Mouse (Mus musculus): ENCODE results near the gene Gm10190. TPM values are rescaled to one million over a fixed set of nuclear protein-coding genes. Genes with fewer than 3 reads are reported as not detected.
"Not testable (repeated sequence)": the region's sequence is repeated elsewhere in the genome, so short reads cannot be mapped to it uniquely, and the experiment has no call there.

The Gm10190 gene
- polyA plus RNA-seq, 1 experiment from 2014 or later = not detected

DNA sequence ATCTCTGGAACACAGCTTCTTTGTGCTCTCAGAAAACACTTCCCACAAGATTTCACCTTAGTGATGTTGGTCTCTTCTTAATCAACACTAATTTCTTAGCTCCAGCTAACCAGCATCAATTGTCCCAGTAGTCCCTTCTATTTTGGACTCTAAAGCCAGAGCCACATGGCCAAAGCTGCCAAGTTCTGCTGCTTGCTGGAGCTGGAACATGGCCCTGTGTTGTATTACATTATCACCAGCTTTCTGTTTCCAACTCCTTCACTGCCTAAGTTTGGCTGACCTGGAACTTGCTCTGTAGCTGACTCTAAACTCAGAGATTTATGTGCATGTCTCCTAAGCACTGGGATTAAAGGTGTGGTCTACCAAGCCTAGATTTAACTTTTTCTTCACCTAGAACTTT is 5.0 kb upstream of the Gm10190 start:
- not testable (repeated sequence) for H3K36me3 ChIP-seq (ENCODE audit: control insufficient read depth, insufficient read depth); H3K4me1 ChIP-seq (ENCODE audit: control insufficient read depth, low read depth, low read length); H3K9me3 ChIP-seq (replicated peaks; ENCODE audit: control insufficient read depth, low read length); H3K27ac ChIP-seq (ENCODE audit: low read length); H3K4me2 ChIP-seq (ENCODE audit: low read depth, low read length); ATAC-seq (ENCODE audit: low read depth); H3K4me3 ChIP-seq (ENCODE audit: low read depth, low read length); H3K27me3 ChIP-seq (ENCODE audit: control insufficient read depth, insufficient read depth, low read depth, low read length); H3K9ac ChIP-seq (ENCODE audit: low read depth, low read length)

DNA sequence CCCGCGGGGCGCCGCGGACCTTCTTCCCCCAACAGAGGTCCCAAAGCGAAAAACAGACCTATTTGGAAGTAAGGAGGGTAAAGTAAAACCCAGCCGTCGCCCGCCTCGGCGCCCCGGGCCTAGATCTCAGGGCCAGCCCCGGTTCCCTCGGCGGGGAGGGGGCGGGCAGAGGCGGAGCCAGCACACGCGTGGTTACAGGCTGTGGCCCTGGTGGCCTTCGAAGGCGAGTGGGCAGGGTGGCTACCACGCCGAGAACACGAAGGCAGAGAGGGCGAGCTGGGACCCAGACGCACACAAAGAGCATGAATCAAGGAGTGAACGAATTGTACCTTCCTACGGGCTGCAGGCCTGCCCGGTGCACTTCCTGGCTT is 370 bp upstream of the Gm10190 start:
- Histone ChIP-seq H3K9me3 (replicated peaks; ENCODE audit: control insufficient read depth, low read length) (no peaks in the 10 kb centered on the region), H3K4me3 (ENCODE audit: low read depth, low read length) (peak overlapping the region; percentile 54), H3K36me3 (ENCODE audit: control insufficient read depth, insufficient read depth) (no peaks in the 10 kb centered on the region), H3K4me1 (ENCODE audit: control insufficient read depth, low read depth, low read length) (no peaks in the 10 kb centered on the region), H3K9ac (ENCODE audit: low read depth, low read length) (peak overlapping the region; percentile 52; the same call in 1 of the 2 replicates), H3K27ac (ENCODE audit: low read length) (no peak overlapping the region), H3K27me3 (ENCODE audit: control insufficient read depth, insufficient read depth, low read depth, low read length) (peaks cover 18% of the 10 kb centered on the region), H3K4me2 (ENCODE audit: low read depth, low read length) (peak overlapping the region; percentile 82)
- 20% methylated on average over 29 of the region's 29 CpGs for WGBS (ENCODE audit: insufficient replicate concordance)
- peak; percentile 22 for ATAC-seq (ENCODE audit: low read depth)

- Histone ChIP-seq H3K27me3 (ENCODE audit: control insufficient read depth, insufficient read depth, low read depth, low read length) (peaks cover 13% of the 10 kb centered on the region), H3K4me1 (ENCODE audit: control insufficient read depth, low read depth, low read length) (no peaks in the 10 kb centered on the region), H3K27ac (ENCODE audit: low read length) (no peak overlapping the region), H3K9ac (ENCODE audit: low read depth, low read length) (no peak overlapping the region), H3K9me3 (replicated peaks; ENCODE audit: control insufficient read depth, low read length) (no peaks in the 10 kb centered on the region), H3K4me3 (ENCODE audit: low read depth, low read length) (no peak overlapping the region), H3K4me2 (ENCODE audit: low read depth, low read length) (no peak overlapping the region), H3K36me3 (ENCODE audit: control insufficient read depth, insufficient read depth) (no peaks in the 10 kb centered on the region)
- 60% methylated on average over 9 of the region's 9 CpGs for WGBS (ENCODE audit: insufficient replicate concordance)
- ATAC-seq (ENCODE audit: low read depth) = no peak
These were observed 4.7 kb downstream of the Gm10190 start for GRCm38 (mm10) chr17:80368606-80369005.

DNA sequence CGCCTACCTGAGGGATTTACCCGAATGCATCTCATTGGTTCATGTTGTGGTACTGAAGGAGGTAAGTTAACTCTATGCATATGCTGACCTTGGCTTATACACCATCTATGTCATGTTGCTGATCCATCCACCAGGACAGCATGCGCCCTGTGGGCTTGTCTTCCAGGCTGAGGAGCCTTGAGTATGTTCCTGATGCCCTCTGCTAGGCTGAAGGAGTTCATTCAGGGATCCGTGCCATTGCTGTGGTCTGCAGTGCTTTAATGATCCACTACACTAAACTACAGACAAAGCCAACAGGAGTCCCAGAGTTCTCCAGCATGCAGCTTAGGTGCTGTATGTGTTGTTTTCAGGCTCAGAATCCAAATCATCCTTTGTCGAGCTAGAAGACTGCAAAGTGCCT is 6.1 kb downstream of the Gm10190 start:
- Histone ChIP-seq H3K27ac (ENCODE audit: low read length) (no peak overlapping the region), H3K36me3 (ENCODE audit: control insufficient read depth, insufficient read depth) (no peaks in the 10 kb centered on the region), H3K9ac (ENCODE audit: low read depth, low read length) (no peak overlapping the region), H3K4me2 (ENCODE audit: low read depth, low read length) (no peak overlapping the region), H3K27me3 (ENCODE audit: control insufficient read depth, insufficient read depth, low read depth, low read length) (peaks cover under 1% of the 10 kb centered on the region), H3K4me3 (ENCODE audit: low read depth, low read length) (no peak overlapping the region), H3K4me1 (ENCODE audit: control insufficient read depth, low read depth, low read length) (no peaks in the 10 kb centered on the region), H3K9me3 (replicated peaks; ENCODE audit: control insufficient read depth, low read length) (no peaks in the 10 kb centered on the region)
- ATAC-seq (ENCODE audit: low read depth) = no peak
- 61% methylated on average over 5 of the region's 5 CpGs for WGBS (ENCODE audit: insufficient replicate concordance)

DNA sequence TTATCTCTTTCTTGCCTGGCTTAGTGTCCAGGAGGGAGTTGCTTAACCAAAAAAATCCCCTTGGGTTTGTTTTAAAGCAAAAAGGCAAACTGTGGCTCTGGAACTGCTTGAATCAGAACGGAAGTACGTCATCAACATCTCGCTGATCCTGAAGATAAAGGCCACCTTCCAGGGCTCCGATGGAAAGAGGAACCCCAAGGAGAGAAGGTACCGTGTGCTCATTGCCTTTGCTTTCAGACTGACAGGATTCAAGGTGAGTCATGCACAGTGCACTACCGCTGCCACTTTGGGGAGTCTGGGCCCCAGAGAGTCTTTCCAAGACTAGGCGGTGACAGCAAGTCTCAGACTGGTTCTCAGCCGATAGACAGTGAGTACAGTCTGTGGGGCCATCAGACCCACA is 13.1 kb downstream of the Gm10190 start:
- no peak overlapping the region for H3K9ac ChIP-seq (ENCODE audit: low read depth, low read length)
- no peaks in the 10 kb centered on the region for H3K4me1 ChIP-seq (ENCODE audit: control insufficient read depth, low read depth, low read length)
- H3K4me2 ChIP-seq (ENCODE audit: low read depth, low read length) = no peak overlapping the region
- no peaks in the 10 kb centered on the region for H3K9me3 ChIP-seq (replicated peaks; ENCODE audit: control insufficient read depth, low read length)
- no peak for ATAC-seq (ENCODE audit: low read depth)
- H3K4me3 ChIP-seq (ENCODE audit: low read depth, low read length) = no peak overlapping the region
- H3K27me3 ChIP-seq (ENCODE audit: control insufficient read depth, insufficient read depth, low read depth, low read length) = no peaks in the 10 kb centered on the region
- H3K36me3 ChIP-seq (ENCODE audit: control insufficient read depth, insufficient read depth) = no peaks in the 10 kb centered on the region
- WGBS (ENCODE audit: insufficient replicate concordance) = 59% methylated on average over 8 of the region's 8 CpGs
- H3K27ac ChIP-seq (ENCODE audit: low read length) = no peak overlapping the region

GRCm38 (mm10) chr17:80347234-80347633 is 26.1 kb downstream of the Gm10190 start:
- no peaks in the 10 kb centered on the region for H3K27me3 ChIP-seq (ENCODE audit: control insufficient read depth, insufficient read depth, low read depth, low read length)
- no peak for ATAC-seq (ENCODE audit: low read depth)
- no peak overlapping the region for H3K4me2 ChIP-seq (ENCODE audit: low read depth, low read length)
- WGBS (ENCODE audit: insufficient replicate concordance) = 49% methylated on average over 6 of the region's 6 CpGs
- H3K9me3 ChIP-seq (replicated peaks; ENCODE audit: control insufficient read depth, low read length) = no peaks in the 10 kb centered on the region
- no peaks in the 10 kb centered on the region for H3K36me3 ChIP-seq (ENCODE audit: control insufficient read depth, insufficient read depth)
- H3K4me1 ChIP-seq (ENCODE audit: control insufficient read depth, low read depth, low read length) = no peaks in the 10 kb centered on the region
- no peak overlapping the region for H3K4me3 ChIP-seq (ENCODE audit: low read depth, low read length)
- no peak overlapping the region for H3K9ac ChIP-seq (ENCODE audit: low read depth, low read length)
- no peak overlapping the region for H3K27ac ChIP-seq (ENCODE audit: low read length)

GRCm38 (mm10) chr17:80346591-80347125 is 26.7 kb downstream of the Gm10190 start:
- Histone ChIP-seq H3K36me3 (ENCODE audit: control insufficient read depth, insufficient read depth) (no peaks in the 10 kb centered on the region), H3K4me2 (ENCODE audit: low read depth, low read length) (no peak overlapping the region), H3K4me3 (ENCODE audit: low read depth, low read length) (no peak overlapping the region), H3K27ac (ENCODE audit: low read length) (no peak overlapping the region), H3K27me3 (ENCODE audit: control insufficient read depth, insufficient read depth, low read depth, low read length) (no peaks in the 10 kb centered on the region), H3K4me1 (ENCODE audit: control insufficient read depth, low read depth, low read length) (no peaks in the 10 kb centered on the region), H3K9me3 (replicated peaks; ENCODE audit: control insufficient read depth, low read length) (no peaks in the 10 kb centered on the region), H3K9ac (ENCODE audit: low read depth, low read length) (no peak overlapping the region)
- WGBS (ENCODE audit: insufficient replicate concordance) = 57% methylated on average over 11 of the region's 11 CpGs
- ATAC-seq (ENCODE audit: low read depth) = no peak

DNA sequence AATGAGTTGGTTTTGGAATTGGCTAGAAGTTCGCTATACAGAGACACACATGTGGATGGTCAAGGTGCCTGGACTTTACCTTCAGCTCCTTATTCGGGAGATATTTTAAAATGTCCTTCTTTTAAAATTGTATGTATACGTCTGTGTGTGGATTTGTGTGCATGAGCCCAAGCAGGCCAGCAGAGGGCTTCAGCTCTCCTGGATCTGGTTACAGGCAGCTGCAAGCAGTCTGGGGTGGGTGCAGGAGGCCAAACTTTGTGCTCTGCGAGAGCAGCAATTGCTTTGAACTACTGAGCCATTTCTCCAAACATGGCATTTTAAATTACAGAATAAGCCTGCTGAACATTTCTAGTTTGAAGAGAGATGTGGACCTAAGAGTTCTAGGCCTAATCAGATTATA is 28.1 kb downstream of the Gm10190 start:
- H3K9ac ChIP-seq (ENCODE audit: low read depth, low read length) = no peak overlapping the region
- no peak for ATAC-seq (ENCODE audit: low read depth)
- H3K4me2 ChIP-seq (ENCODE audit: low read depth, low read length) = no peak overlapping the region
- no peaks in the 10 kb centered on the region for H3K36me3 ChIP-seq (ENCODE audit: control insufficient read depth, insufficient read depth)
- H3K9me3 ChIP-seq (replicated peaks; ENCODE audit: control insufficient read depth, low read length) = no peaks in the 10 kb centered on the region
- 68% methylated on average over 4 of the region's 4 CpGs for WGBS (ENCODE audit: insufficient replicate concordance)
- H3K4me1 ChIP-seq (ENCODE audit: control insufficient read depth, low read depth, low read length) = no peaks in the 10 kb centered on the region
- no peaks in the 10 kb centered on the region for H3K27me3 ChIP-seq (ENCODE audit: control insufficient read depth, insufficient read depth, low read depth, low read length)
- H3K4me3 ChIP-seq (ENCODE audit: low read depth, low read length) = no peak overlapping the region
- no peak overlapping the region for H3K27ac ChIP-seq (ENCODE audit: low read length)

DNA sequence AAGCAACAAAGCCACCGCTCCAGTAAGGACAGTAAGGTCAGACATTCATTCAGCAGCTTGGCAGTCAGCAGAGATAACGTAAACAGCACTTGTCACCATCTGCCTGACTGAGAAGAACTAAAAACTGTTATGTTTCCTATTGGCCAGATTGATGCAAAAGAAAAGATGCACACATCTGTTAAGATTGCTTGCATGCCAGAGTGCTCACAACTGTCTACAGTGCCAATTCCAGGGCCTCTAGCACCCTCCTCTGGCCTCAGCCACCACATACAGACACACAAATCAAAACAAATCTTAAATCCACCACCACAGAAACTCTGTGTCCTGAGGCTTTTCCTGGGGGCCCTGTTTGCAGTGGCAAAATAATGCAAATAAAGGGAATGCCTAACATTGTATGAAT is 41.0 kb downstream of the Gm10190 start:
- Histone ChIP-seq H3K27me3 (ENCODE audit: control insufficient read depth, insufficient read depth, low read depth, low read length) (no peaks in the 10 kb centered on the region), H3K4me3 (ENCODE audit: low read depth, low read length) (no peak overlapping the region), H3K4me2 (ENCODE audit: low read depth, low read length) (no peak overlapping the region), H3K9me3 (replicated peaks; ENCODE audit: control insufficient read depth, low read length) (no peaks in the 10 kb centered on the region), H3K36me3 (ENCODE audit: control insufficient read depth, insufficient read depth) (no peaks in the 10 kb centered on the region), H3K4me1 (ENCODE audit: control insufficient read depth, low read depth, low read length) (no peaks in the 10 kb centered on the region), H3K9ac (ENCODE audit: low read depth, low read length) (no peak overlapping the region), H3K27ac (ENCODE audit: low read length) (no peak overlapping the region)
- no peak for ATAC-seq (ENCODE audit: low read depth)
- 65% methylated on average over 2 of the region's 2 CpGs for WGBS (ENCODE audit: insufficient replicate concordance)

Measured in liver, embryonic 16.5 days (tissue).